Mouse (Mus musculus) gastrocnemius, postnatal 14 days (tissue): ENCODE measurements around the gene Cfdp1. TPM values are rescaled to one million over a fixed set of nuclear protein-coding genes. Genes with fewer than 3 reads are reported as not detected.

Experiments used
- DNase-seq: peaks from one replicate; pipeline ENCODE4 v3.0.0; 2021; ENCODE audit warnings: mixed read lengths
- intact Hi-C: fragments of 180-260 bp; cut with DNase I; formaldehyde crosslinking; loops from one replicate; pipeline ENCODE4 v1.15.1; 2025; ENCODE audit warnings: low total_unique reads
- total RNA-seq, 2 experiments: library from RNA; stranded (reverse); gene quantifications; 2 replicates each; pipeline ENCODE4 v1.2.3; 2021

Gene Cfdp1
- total RNA-seq, 2 experiments from 2014 or later: 21.5 to 30.1 TPM

- intact Hi-C loops: no loop called here
- DNase-seq: no peak
These were observed 77.6 kb downstream of the Cfdp1 start for GRCm38 (mm10) chr8:111776492-111776891.

GRCm38 (mm10) chr8:111775766-111776165 is 78.3 kb downstream of the Cfdp1 start:
- intact Hi-C loops: no loop called here
- no peak for DNase-seq

- intact Hi-C loops: no loop called here
- no peak for DNase-seq
These were observed 80.6 kb downstream of the Cfdp1 start for GRCm38 (mm10) chr8:111773476-111773875.

- DNase-seq: no peak
- intact Hi-C loops: no loop called here
These were observed 81.0 kb downstream of the Cfdp1 start for GRCm38 (mm10) chr8:111773057-111773456.

GRCm38 (mm10) chr8:111772083-111772482 is 82.0 kb downstream of the Cfdp1 start:
- no peak for DNase-seq
- intact Hi-C loops: no loop called here

- no peak for DNase-seq
- intact Hi-C loops: no loop called here
These were observed 82.5 kb downstream of the Cfdp1 start for GRCm38 (mm10) chr8:111771625-111772020.

GRCm38 (mm10) chr8:111770958-111771624 is 83.0 kb downstream of the Cfdp1 start:
- intact Hi-C loops: no loop called here
- no peak for DNase-seq

GRCm38 (mm10) chr8:111769764-111770428 is 84.2 kb downstream of the Cfdp1 start:
- intact Hi-C loops: no loop called here
- peak; percentile 65 for DNase-seq

GRCm38 (mm10) chr8:111769296-111769695 is 84.8 kb downstream of the Cfdp1 start:
- intact Hi-C loops: no loop called here
- no peak for DNase-seq

GRCm38 (mm10) chr8:111768651-111769050 is 85.4 kb downstream of the Cfdp1 start:
- no peak for DNase-seq
- intact Hi-C loops: no loop called here

- no peak for DNase-seq
- intact Hi-C loops: no loop called here
These were observed 88.5 kb downstream of the Cfdp1 start for GRCm38 (mm10) chr8:111765616-111766015.

GRCm38 (mm10) chr8:111765096-111765495 is 89.0 kb downstream of the Cfdp1 start:
- DNase-seq: no peak
- intact Hi-C loops: no loop called here

- no peak for DNase-seq
- intact Hi-C loops: no loop called here
These were observed 93.4 kb downstream of the Cfdp1 start for GRCm38 (mm10) chr8:111760708-111761107.

- intact Hi-C loops: no loop called here
- no peak for DNase-seq
These were observed 95.3 kb downstream of the Cfdp1 start for GRCm38 (mm10) chr8:111758817-111759216.

GRCm38 (mm10) chr8:111757599-111757998 is 96.5 kb downstream of the Cfdp1 start:
- DNase-seq: no peak
- intact Hi-C loops: no loop called here

- DNase-seq: no peak
- intact Hi-C loops: no loop called here
These were observed 99.4 kb downstream of the Cfdp1 start for GRCm38 (mm10) chr8:111754736-111755135.

GRCm38 (mm10) chr8:111754088-111754487 is 100.0 kb downstream of the Cfdp1 start:
- DNase-seq: no peak
- intact Hi-C loops: no loop called here

GRCm38 (mm10) chr8:111748766-111749165 is 105.3 kb downstream of the Cfdp1 start:
- intact Hi-C loops: no loop called here
- DNase-seq: no peak

GRCm38 (mm10) chr8:111747866-111748649 is 106.0 kb downstream of the Cfdp1 start:
- DNase-seq: no peak
- intact Hi-C loops: no loop called here

GRCm38 (mm10) chr8:111746582-111747465 is 107.3 kb downstream of the Cfdp1 start:
- intact Hi-C loops: no loop called here
- DNase-seq: no peak
